Mouse (Mus musculus): ENCODE results near the gene Tmem213. TPM values are rescaled to one million over a fixed set of nuclear protein-coding genes. Genes with fewer than 3 reads are reported as not detected.

Tmem213 gene
- polyA plus RNA-seq (2012; rRNA removed) = not detected in 2 replicates

- TF ChIP-seq CTCF (IDR thresholded peaks at IDR 0.05; ENCODE audit: control insufficient read depth, insufficient read depth, insufficient replicate concordance, low read depth, low read length) = no peak
- TF ChIP-seq POLR2A (IDR thresholded peaks at IDR 0.05; ENCODE audit: control insufficient read depth, low read depth, low read length) = no peak
- no peaks in the 10 kb centered on the region for H3K36me3 ChIP-seq (ENCODE audit: control insufficient read depth, insufficient read depth, low read length)
- H3K4me3 ChIP-seq (ENCODE audit: control insufficient read depth, low read depth, low read length) = no peak within 1 kb of the TSS
- H3K27ac ChIP-seq (ENCODE audit: control insufficient read depth, insufficient read depth, low read depth, low read length) = no peak within 1 kb of the TSS
- no peaks in the 10 kb centered on the region for H3K27me3 ChIP-seq (ENCODE audit: control insufficient read depth, insufficient read depth, low read length)
- H3K4me1 ChIP-seq (ENCODE audit: control insufficient read depth, insufficient read depth, low read length) = peaks cover 6% of the 10 kb centered on the region; the same call in 1 of the 2 replicates
Observed at GRCm38 (mm10) chr6:38109160-38109795, at the start of gene Tmem213. TSS of gene Tmem213 (plus strand) at chr6:38109255.

DNA sequence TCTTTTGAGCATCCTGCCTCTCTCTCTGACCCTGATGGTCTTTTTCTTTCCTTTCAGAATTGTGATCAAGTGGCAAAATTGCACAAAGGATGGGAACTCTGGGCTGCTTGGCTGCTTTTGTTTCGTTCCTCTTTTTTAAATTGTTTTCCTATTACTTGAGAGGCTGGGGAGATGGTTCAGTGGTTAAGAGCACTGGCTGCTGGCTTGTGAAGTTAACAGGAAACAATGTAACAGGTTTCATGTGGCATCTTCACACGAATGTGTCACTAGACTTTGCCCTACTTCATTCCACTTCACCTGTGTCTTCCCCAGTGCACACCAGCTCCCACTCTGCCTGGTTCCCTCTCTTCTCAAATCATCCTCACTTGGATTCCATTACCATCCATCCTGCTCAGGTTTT is 44.4 kb upstream of the Tmem213 start:
- H3K4me1 ChIP-seq (ENCODE audit: control insufficient read depth, insufficient read depth, low read length) = no peaks in the 10 kb centered on the region
- no peaks in the 10 kb centered on the region for H3K36me3 ChIP-seq (ENCODE audit: control insufficient read depth, insufficient read depth, low read length)
- TF ChIP-seq POLR2A (IDR thresholded peaks at IDR 0.05; ENCODE audit: control insufficient read depth, low read depth, low read length) = no peak
- no peak for TF ChIP-seq CTCF (IDR thresholded peaks at IDR 0.05; ENCODE audit: control insufficient read depth, insufficient read depth, insufficient replicate concordance, low read depth, low read length)
- H3K27ac ChIP-seq (ENCODE audit: control insufficient read depth, insufficient read depth, low read depth, low read length) = no peak overlapping the region
- no peaks in the 10 kb centered on the region for H3K27me3 ChIP-seq (ENCODE audit: control insufficient read depth, insufficient read depth, low read length)
- no peak overlapping the region for H3K4me3 ChIP-seq (ENCODE audit: control insufficient read depth, low read depth, low read length)

- H3K4me3 ChIP-seq (ENCODE audit: control insufficient read depth, low read depth, low read length) = no peak overlapping the region
- H3K36me3 ChIP-seq (ENCODE audit: control insufficient read depth, insufficient read depth, low read length) = no peaks in the 10 kb centered on the region
- no peak for TF ChIP-seq POLR2A (IDR thresholded peaks at IDR 0.05; ENCODE audit: control insufficient read depth, low read depth, low read length)
- no peak overlapping the region for H3K27ac ChIP-seq (ENCODE audit: control insufficient read depth, insufficient read depth, low read depth, low read length)
- H3K27me3 ChIP-seq (ENCODE audit: control insufficient read depth, insufficient read depth, low read length) = no peaks in the 10 kb centered on the region
- no peaks in the 10 kb centered on the region for H3K4me1 ChIP-seq (ENCODE audit: control insufficient read depth, insufficient read depth, low read length)
Observed at GRCm38 (mm10) chr6:38065122-38065500, 43.9 kb upstream of the Tmem213 start.

- Histone ChIP-seq H3K4me1 (ENCODE audit: control insufficient read depth, insufficient read depth, low read length) (no peaks in the 10 kb centered on the region), H3K36me3 (ENCODE audit: control insufficient read depth, insufficient read depth, low read length) (no peaks in the 10 kb centered on the region), H3K27ac (ENCODE audit: control insufficient read depth, insufficient read depth, low read depth, low read length) (no peak overlapping the region), H3K27me3 (ENCODE audit: control insufficient read depth, insufficient read depth, low read length) (no peaks in the 10 kb centered on the region), H3K4me3 (ENCODE audit: control insufficient read depth, low read depth, low read length) (no peak overlapping the region)
- TF ChIP-seq POLR2A (IDR thresholded peaks at IDR 0.05; ENCODE audit: control insufficient read depth, low read depth, low read length) (no peak), CTCF (IDR thresholded peaks at IDR 0.05; ENCODE audit: control insufficient read depth, insufficient read depth, insufficient replicate concordance, low read depth, low read length) (no peak)
Observed at GRCm38 (mm10) chr6:38065501-38066122, 43.4 kb upstream of the Tmem213 start.

GRCm38 (mm10) chr6:38066215-38066614 is 42.8 kb upstream of the Tmem213 start:
- TF ChIP-seq POLR2A (IDR thresholded peaks at IDR 0.05; ENCODE audit: control insufficient read depth, low read depth, low read length) (no peak), CTCF (IDR thresholded peaks at IDR 0.05; ENCODE audit: control insufficient read depth, insufficient read depth, insufficient replicate concordance, low read depth, low read length) (peak; percentile 37; the same call in 1 of the 2 replicates)
- Histone ChIP-seq H3K36me3 (ENCODE audit: control insufficient read depth, insufficient read depth, low read length) (no peaks in the 10 kb centered on the region), H3K27ac (ENCODE audit: control insufficient read depth, insufficient read depth, low read depth, low read length) (no peak overlapping the region), H3K4me3 (ENCODE audit: control insufficient read depth, low read depth, low read length) (no peak overlapping the region), H3K27me3 (ENCODE audit: control insufficient read depth, insufficient read depth, low read length) (no peaks in the 10 kb centered on the region), H3K4me1 (ENCODE audit: control insufficient read depth, insufficient read depth, low read length) (no peaks in the 10 kb centered on the region)

- no peaks in the 10 kb centered on the region for H3K4me1 ChIP-seq (ENCODE audit: control insufficient read depth, insufficient read depth, low read length)
- no peaks in the 10 kb centered on the region for H3K27me3 ChIP-seq (ENCODE audit: control insufficient read depth, insufficient read depth, low read length)
- H3K36me3 ChIP-seq (ENCODE audit: control insufficient read depth, insufficient read depth, low read length) = no peaks in the 10 kb centered on the region
- H3K27ac ChIP-seq (ENCODE audit: control insufficient read depth, insufficient read depth, low read depth, low read length) = no peak overlapping the region
- no peak for TF ChIP-seq CTCF (IDR thresholded peaks at IDR 0.05; ENCODE audit: control insufficient read depth, insufficient read depth, insufficient replicate concordance, low read depth, low read length)
- TF ChIP-seq POLR2A (IDR thresholded peaks at IDR 0.05; ENCODE audit: control insufficient read depth, low read depth, low read length) = no peak
- H3K4me3 ChIP-seq (ENCODE audit: control insufficient read depth, low read depth, low read length) = no peak overlapping the region
Observed at GRCm38 (mm10) chr6:38071256-38071655, 37.8 kb upstream of the Tmem213 start.

GRCm38 (mm10) chr6:38072137-38072796 is 36.8 kb upstream of the Tmem213 start:
- Histone ChIP-seq H3K27ac (ENCODE audit: control insufficient read depth, insufficient read depth, low read depth, low read length) (no peak overlapping the region), H3K27me3 (ENCODE audit: control insufficient read depth, insufficient read depth, low read length) (no peaks in the 10 kb centered on the region), H3K4me3 (ENCODE audit: control insufficient read depth, low read depth, low read length) (no peak overlapping the region), H3K4me1 (ENCODE audit: control insufficient read depth, insufficient read depth, low read length) (no peaks in the 10 kb centered on the region), H3K36me3 (ENCODE audit: control insufficient read depth, insufficient read depth, low read length) (no peaks in the 10 kb centered on the region)
- no peak for TF ChIP-seq CTCF (IDR thresholded peaks at IDR 0.05; ENCODE audit: control insufficient read depth, insufficient read depth, insufficient replicate concordance, low read depth, low read length)
- no peak for TF ChIP-seq POLR2A (IDR thresholded peaks at IDR 0.05; ENCODE audit: control insufficient read depth, low read depth, low read length)

All from testis, adult 2 months (tissue).